In genomic region chr10:60109989-60110388, GRCm38 (mm10) we compare ENCODE assay signal across 18 mouse cellular contexts. TPM values are rescaled to one million over a fixed set of nuclear protein-coding genes. Genes with fewer than 3 reads are reported as not detected.
A peak's percentile ranks its signal among the peaks of the same experiment; 100 is the strongest.
DNase-seq lines count a peak whose midpoint lies in the region; ATAC-seq lines count a peak whose summit lies in the region.
"Had no signal": no experiment of that assay in that cellular context is flagged by ENCODE, and none has a peak within 500 bp of the region (broad histone marks: within the 10 kb centered on the region; RNA-seq: fewer than 3 reads in every experiment).

No protein-coding gene starts in this region.

- no peaks in the 10 kb centered on the region for H3K36me3 ChIP-seq in kidney, embryonic 15.5 days
- no peaks in the 10 kb centered on the region for H3K36me3 ChIP-seq in midbrain, embryonic 16.5 days (ENCODE audit: control insufficient read depth, insufficient read depth, low read length)
- H3K36me3 ChIP-seq: liver, embryonic 15.5 days had no signal

- DNase-seq in cerebellum, adult 9-10 months, result peak; percentile 55
- DNase-seq in cerebellum, adult 9-11 months, result no peak
- no peak for DNase-seq in kidney, postnatal 10 days
- peak; percentile 65 for DNase-seq in brain, adult 2 months (ENCODE audit: low read depth, low spot score)
- no peak for DNase-seq in heart, adult 18-20 months
- DNase-seq: adrenal gland, postnatal 10 days; heart, adult 11 months; heart, postnatal 4 days; kidney, postnatal 14 days; right cerebral cortex, postnatal 25 days; thymus, postnatal 36 days had no signal

- 70% methylated on average over 8 of the region's 8 CpGs for WGBS in kidney, embryonic 15.5 days
- 49% methylated on average over 8 of the region's 8 CpGs for WGBS in midbrain, embryonic 16.5 days

- H3K4me2 ChIP-seq in kidney, embryonic 15.5 days, result peak overlapping the region; percentile 93
- peak overlapping the region; percentile 91 for H3K4me2 ChIP-seq in midbrain, embryonic 16.5 days (ENCODE audit: low read length)
- H3K4me2 ChIP-seq: liver, embryonic 15.5 days had no signal

- no peak overlapping the region for H3K4me3 ChIP-seq in kidney, embryonic 15.5 days (replicated peaks)
- H3K4me3 ChIP-seq in midbrain, embryonic 16.5 days (ENCODE audit: low read depth, low read length), result no peak overlapping the region; the same call in 1 of the 2 replicates
- H3K4me3 ChIP-seq: erythroblast, embryonic 14.5 days; liver, embryonic 15.5 days had no signal

- ATAC-seq in kidney, embryonic 15.5 days (replicated peaks; ENCODE audit: low FRiP score), result no peak
- no peak for ATAC-seq in midbrain, embryonic 16.5 days
- ATAC-seq: intestine, postnatal 0 days; lung, postnatal 0 days had no signal

- no peak overlapping the region for H3K27ac ChIP-seq in kidney, embryonic 15.5 days
- peak overlapping the region; percentile 54 for H3K27ac ChIP-seq in midbrain, embryonic 16.5 days (ENCODE audit: low read length)
- H3K27ac ChIP-seq: liver, embryonic 15.5 days; stomach, postnatal 0 days had no signal

- H3K9ac ChIP-seq in kidney, embryonic 15.5 days, result peak overlapping the region; percentile 7; the same call in 1 of the 2 replicates
- H3K9ac ChIP-seq in midbrain, embryonic 16.5 days (ENCODE audit: low read depth, low read length), result 0 out of 2 replicates have a peak overlapping the region, but pooled peaks have one; percentile 7
- H3K9ac ChIP-seq: liver, embryonic 15.5 days had no signal

- H3K4me1 ChIP-seq in kidney, embryonic 15.5 days, result peaks cover 53% of the 10 kb centered on the region
- peaks cover 42% of the 10 kb centered on the region for H3K4me1 ChIP-seq in midbrain, embryonic 16.5 days (ENCODE audit: control insufficient read depth, insufficient read depth, low read length)

- no peaks in the 10 kb centered on the region for H3K9me3 ChIP-seq in kidney, embryonic 15.5 days (replicated peaks)
- H3K9me3 ChIP-seq in midbrain, embryonic 16.5 days (replicated peaks; ENCODE audit: control insufficient read depth, low read length, poor library complexity, severe bottlenecking), result no peaks in the 10 kb centered on the region
- H3K9me3 ChIP-seq: liver, embryonic 15.5 days had no signal

- H3K27me3 ChIP-seq in kidney, embryonic 15.5 days, result peaks cover 47% of the 10 kb centered on the region
- no peaks in the 10 kb centered on the region for H3K27me3 ChIP-seq in midbrain, embryonic 16.5 days (ENCODE audit: control insufficient read depth, insufficient read depth, low read depth, low read length)

RNA-seq across cellular contexts. Expression of gene Spock2, which starts 4.0 kb away (rescaled TPM):
- polyA plus RNA-seq in kidney, embryonic 15.5 days (2015; fragmentation: Nextera tagmentation; extraction: Ambion mirVana), result 49.4 and 52.8 TPM in 2 replicates
- 115 and 129 TPM in 2 replicates for polyA plus RNA-seq in midbrain, embryonic 16.5 days (2015; fragmentation: Nextera tagmentation; extraction: Ambion mirVana)
- total RNA-seq in heart, adult 18-20 months (2021), result 10 to 100 TPM; 10.3 to 16.2 TPM

Comparison
In these comparisons a context has a peak if more than half of its experiments do, and no peak if none do; other contexts are left out.
1. DNase-seq: peak in cerebellum, adult 9-10 months (single experiment) and brain, adult 2 months (single experiment); none in cerebellum, adult 9-11 months (single experiment), kidney, postnatal 10 days (single experiment) and heart, adult 18-20 months (0 of 2).